Mouse (Mus musculus) heart, postnatal 25 days (tissue): ENCODE data around the gene Kcnn3. TPM values are rescaled to one million over a fixed set of nuclear protein-coding genes. Genes with fewer than 3 reads are reported as not detected.

ENCODE experiments used
- DNase-seq: peaks from one replicate; pipeline ENCODE4 v3.0.0; 2022; ENCODE audit warnings: low spot score
- intact Hi-C: fragments of 180-260 bp; cut with DNase I; formaldehyde crosslinking; loops from one replicate; pipeline ENCODE4 v1.15.1; 2025
- total RNA-seq, 2 experiments: library from RNA; stranded (reverse); gene quantifications; 2 replicates each; pipeline ENCODE4 v1.2.3; 2021

Gene Kcnn3
- total RNA-seq, 2 experiments from 2014 or later = 2.3 to 2.8 TPM

GRCm38 (mm10) chr3:89653231-89653954 is 133.4 kb downstream of the Kcnn3 start:
- intact Hi-C loops = no loop called here
- no peak for DNase-seq

GRCm38 (mm10) chr3:89657092-89657491 is 137.1 kb downstream of the Kcnn3 start:
- no peak for DNase-seq
- intact Hi-C loops = no loop called here

GRCm38 (mm10) chr3:89658457-89658856 is 138.5 kb downstream of the Kcnn3 start:
- intact Hi-C loops = no loop called here
- no peak for DNase-seq

- DNase-seq = no peak
- intact Hi-C loops = no loop called here
Measured at GRCm38 (mm10) chr3:89659938-89660620, 140.1 kb downstream of the Kcnn3 start.

GRCm38 (mm10) chr3:89664808-89665207 is 144.8 kb downstream of the Kcnn3 start:
- no peak for DNase-seq
- intact Hi-C loops = no loop called here

- no peak for DNase-seq
- intact Hi-C loops = no loop called here
Measured at GRCm38 (mm10) chr3:89667131-89667530, 147.2 kb downstream of the Kcnn3 start.

- intact Hi-C loops = no loop called here
- DNase-seq = no peak
Measured at GRCm38 (mm10) chr3:89671334-89671733, 151.4 kb downstream of the Kcnn3 start.

- intact Hi-C loops = no loop called here
- no peak for DNase-seq
Measured at GRCm38 (mm10) chr3:89672573-89673317, 152.8 kb downstream of the Kcnn3 start.

GRCm38 (mm10) chr3:89677617-89678016 is 157.7 kb downstream of the Kcnn3 start:
- no peak for DNase-seq
- intact Hi-C loops = no loop called here

GRCm38 (mm10) chr3:89686031-89686430 is 166.1 kb downstream of the Kcnn3 start:
- intact Hi-C loops = loop anchor here (5.0 to 10.0 kb wide), 3 partner anchors 114 to 351 kb away; partner anchors contain the start of gene Efna4

GRCm38 (mm10) chr3:89688694-89689581 is 169.0 kb downstream of the Kcnn3 start:
- intact Hi-C loops = loop anchor here (2.0 to 10.0 kb wide), 4 partner anchors 117 to 354 kb away; partner anchors contain the start of gene Efna4
- DNase-seq = peak; percentile 45

More at GRCm38 (mm10) chr3:89686031-89686430, 166.1 kb downstream of the Kcnn3 start:
- no peak for DNase-seq

GRCm38 (mm10) chr3:89691776-89692175 is 171.8 kb downstream of the Kcnn3 start:
- intact Hi-C loops = no loop called here
- DNase-seq = no peak

- intact Hi-C loops = no loop called here
- DNase-seq = no peak
Measured at GRCm38 (mm10) chr3:89696152-89696821, 176.3 kb downstream of the Kcnn3 start.

- intact Hi-C loops = no loop called here
- DNase-seq = no peak
Measured at GRCm38 (mm10) chr3:89698958-89699357, 179.0 kb downstream of the Kcnn3 start.

- intact Hi-C loops = no loop called here
- DNase-seq = no peak
Measured at GRCm38 (mm10) chr3:89700461-89700860, 180.5 kb downstream of the Kcnn3 start.

GRCm38 (mm10) chr3:89703596-89703995 is 183.6 kb downstream of the Kcnn3 start:
- no peak for DNase-seq
- intact Hi-C loops = no loop called here

- DNase-seq = no peak
- intact Hi-C loops = no loop called here
Measured at GRCm38 (mm10) chr3:89704064-89704463, 184.1 kb downstream of the Kcnn3 start.

GRCm38 (mm10) chr3:89714359-89715206 is 194.6 kb downstream of the Kcnn3 start, which contains the start of gene Adar:
Gene Adar, plus strand, starts transcription at chr3:89715022.
- DNase-seq = no peak
- intact Hi-C loops = loop anchor here (5.0 to 10.0 kb wide), 2 partner anchors 58 to 140 kb away; partner anchors contain the start of gene Ube2q1
